Mouse (Mus musculus) kidney, adult 2 months (tissue): ENCODE results near the gene Glb1l.

Source experiments
- CTCF ChIP-seq: fragments of 200-500 bp; conservative IDR thresholded peaks from 2 replicates; pipeline ENCODE4 v1.5.1; 2011; ENCODE audit warnings: low read depth, mild to moderate bottlenecking, control low read depth, low read length, moderate library complexity, mixed read lengths; ENCODE audit not compliant: insufficient read depth, insufficient read length
- POLR2A ChIP-seq: fragments of 200-500 bp; IDR thresholded peaks from one replicate; pipeline ENCODE4 v1.6.1; 2011; ENCODE audit warnings: low read depth, low read length, control low read depth

- TF ChIP-seq CTCF: no peak
- TF ChIP-seq POLR2A: no peak
Observed at GRCm38 (mm10) chr1:75214886-75215285, 4.3 kb upstream of the Glb1l start.
